Mouse (Mus musculus): ENCODE measurements around the gene Gm2035. TPM values are rescaled to one million over a fixed set of nuclear protein-coding genes. Genes with fewer than 3 reads are reported as not detected.
"Not testable (repeated sequence)": the region's sequence is repeated elsewhere in the genome, so short reads cannot be mapped to it uniquely, and the experiment has no call there.

Gene Gm2035
- not detected in 2 replicates for polyA plus RNA-seq (2015; fragmentation: Nextera tagmentation; extraction: Ambion mirVana)

DNA sequence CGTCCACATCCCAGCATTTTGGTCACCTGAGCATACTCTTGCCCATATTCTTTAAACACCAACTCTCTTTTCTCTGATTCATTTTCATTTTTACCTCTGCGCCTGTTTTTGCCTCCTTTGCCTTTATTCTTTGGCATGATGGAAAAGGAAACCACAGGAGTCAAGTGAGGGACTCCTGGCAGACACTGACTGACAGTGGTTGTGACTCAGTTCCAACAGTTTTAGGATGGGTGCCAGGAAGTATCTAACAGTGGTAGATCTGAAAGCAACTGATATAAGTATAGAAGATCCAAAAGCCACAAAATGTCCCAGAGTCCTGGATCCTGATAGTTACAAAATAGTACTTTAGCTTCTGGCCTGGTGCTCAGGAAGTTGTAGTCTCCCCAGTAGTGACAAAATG lies at the start of gene Gm2035:
Gm2035 (minus strand) TSS at position 137 of the 400 bp plus-strand sequence.
- not testable (repeated sequence) for H3K36me3 ChIP-seq; H3K27ac ChIP-seq; H3K27me3 ChIP-seq; H3K4me3 ChIP-seq (replicated peaks); DNase-seq; H3K9ac ChIP-seq; ATAC-seq (ENCODE audit: low read depth); H3K4me2 ChIP-seq; H3K9me3 ChIP-seq (replicated peaks); H3K4me1 ChIP-seq (replicated peaks)
- 61% methylated on average over 2 of the region's 2 CpGs for WGBS (ENCODE audit: insufficient replicate concordance)

DNA sequence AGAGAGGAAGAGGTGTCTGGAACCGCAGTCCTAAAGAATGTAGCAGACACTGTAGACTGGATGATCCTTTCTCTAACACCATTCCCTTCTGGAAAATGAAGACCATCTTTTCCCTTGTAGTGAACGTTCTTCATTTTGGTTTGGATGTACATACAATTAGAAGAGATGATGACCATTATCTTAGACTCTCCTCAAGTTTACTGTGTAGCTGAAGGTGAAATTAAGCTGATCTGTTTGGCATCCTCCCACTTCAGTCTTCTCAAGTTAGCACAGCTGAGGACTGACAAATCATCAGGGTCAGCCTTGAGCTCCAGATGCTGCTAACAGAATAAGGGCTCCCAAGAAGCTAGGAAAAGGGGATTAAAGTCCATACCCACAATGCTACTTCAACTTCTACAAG lies 34.1 kb upstream of the Gm2035 start, which contains the start of gene Gm2042:
Gm2042 (plus strand) TSS at position 301 of the 400 bp plus-strand sequence.
- H3K9me3 ChIP-seq (replicated peaks); H3K4me1 ChIP-seq (replicated peaks); H3K36me3 ChIP-seq; H3K27me3 ChIP-seq; H3K27ac ChIP-seq; H3K4me2 ChIP-seq; H3K4me3 ChIP-seq (replicated peaks); H3K9ac ChIP-seq; DNase-seq; ATAC-seq (ENCODE audit: low read depth): not testable (repeated sequence)
- 61% methylated on average over 2 of the region's 2 CpGs for WGBS (ENCODE audit: insufficient replicate concordance)

GRCm38 (mm10) chr12:87895070-87895469 lies 24.6 kb downstream of the Gm2035 start, which contains the start of gene Gm2022:
Gene Gm2022 (plus strand): TSS chr12:87895370.
- not testable (repeated sequence) for H3K4me3 ChIP-seq (replicated peaks); ATAC-seq (ENCODE audit: low read depth); DNase-seq; H3K4me1 ChIP-seq (replicated peaks); H3K27ac ChIP-seq; H3K27me3 ChIP-seq; H3K4me2 ChIP-seq; H3K36me3 ChIP-seq; H3K9me3 ChIP-seq (replicated peaks); H3K9ac ChIP-seq
- 67% methylated on average over 1 of the region's 1 CpGs for WGBS (ENCODE audit: insufficient replicate concordance)

DNA sequence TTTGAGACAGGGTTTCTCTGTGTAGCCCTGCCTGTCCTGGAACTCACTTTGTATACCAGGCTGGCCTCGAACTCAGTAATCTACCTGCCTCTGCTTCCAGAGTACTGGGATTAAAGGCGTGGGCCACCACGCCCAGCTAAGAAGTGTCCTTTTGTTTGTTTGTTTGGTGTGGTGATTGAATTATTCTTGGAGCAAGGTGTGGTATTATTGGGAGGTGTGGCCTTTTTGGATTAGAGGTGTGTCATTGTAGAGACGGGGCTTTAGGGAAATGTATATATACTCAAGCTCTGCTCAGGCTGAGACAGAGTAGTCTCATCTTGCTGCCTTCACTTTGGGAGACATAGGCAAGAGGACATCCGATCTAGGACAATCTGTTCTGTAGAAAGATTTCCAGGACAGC lies 45.9 kb downstream of the Gm2035 start, which contains the start of gene Gm2016:
Gm2016 (plus strand) TSS at position 301 of the 400 bp plus-strand sequence.
- not testable (repeated sequence) for DNase-seq; H3K9me3 ChIP-seq (replicated peaks); H3K27me3 ChIP-seq; H3K4me3 ChIP-seq (replicated peaks); H3K4me1 ChIP-seq (replicated peaks); H3K4me2 ChIP-seq; H3K9ac ChIP-seq; H3K27ac ChIP-seq; ATAC-seq (ENCODE audit: low read depth); H3K36me3 ChIP-seq
- WGBS (ENCODE audit: insufficient replicate concordance): 62% methylated on average over 5 of the region's 5 CpGs

Other genes with a start within 250 kb of the Gm2035 start
- gene Gm21319, start 144.1 kb downstream of the Gm2035 start, polyA plus RNA-seq (2015; fragmentation: Nextera tagmentation; extraction: Ambion mirVana): not detected in 2 replicates
- gene Gm21936, start 124.3 kb downstream of the Gm2035 start, polyA plus RNA-seq (2015; fragmentation: Nextera tagmentation; extraction: Ambion mirVana): not detected in 2 replicates
- not detected in 2 replicates for gene BB287469, start 103.3 kb downstream of the Gm2035 start, polyA plus RNA-seq (2015; fragmentation: Nextera tagmentation; extraction: Ambion mirVana)
- gene Gm2001, start 77.5 kb downstream of the Gm2035 start, polyA plus RNA-seq (2015; fragmentation: Nextera tagmentation; extraction: Ambion mirVana): not detected in 2 replicates
- gene Gm2016, start 45.8 kb downstream of the Gm2035 start, polyA plus RNA-seq (2015; fragmentation: Nextera tagmentation; extraction: Ambion mirVana): not detected in 2 replicates
- gene Gm2022, start 24.5 kb downstream of the Gm2035 start, polyA plus RNA-seq (2015; fragmentation: Nextera tagmentation; extraction: Ambion mirVana): not detected in 2 replicates
- not detected in 2 replicates for gene Gm2042, start 34.2 kb upstream of the Gm2035 start, polyA plus RNA-seq (2015; fragmentation: Nextera tagmentation; extraction: Ambion mirVana)
- gene Gm2075, start 92.0 kb upstream of the Gm2035 start, polyA plus RNA-seq (2015; fragmentation: Nextera tagmentation; extraction: Ambion mirVana): not detected in 2 replicates
- not detected in 2 replicates for gene Gm6803, start 98.9 kb upstream of the Gm2035 start, polyA plus RNA-seq (2015; fragmentation: Nextera tagmentation; extraction: Ambion mirVana)
- gene Gm2056, start 107.1 kb upstream of the Gm2035 start, polyA plus RNA-seq (2015; fragmentation: Nextera tagmentation; extraction: Ambion mirVana): not detected in 2 replicates
- gene Gm16368, start 163.8 kb upstream of the Gm2035 start, polyA plus RNA-seq (2015; fragmentation: Nextera tagmentation; extraction: Ambion mirVana): not detected in 2 replicates

Data from liver, embryonic 13.5 days (tissue).